Mouse (Mus musculus) embryonic fibroblast, embryonic 13.5 days (primary cell): ENCODE measurements around the gene A930004D18Rik.
A peak's percentile ranks its signal among the peaks of the same experiment; 100 is the strongest.

Experiments used
- CTCF ChIP-seq: IDR thresholded peaks from 2 replicates; pipeline ENCODE4 v1.5.1; 2011; ENCODE audit warnings: mild to moderate bottlenecking, control low read depth, low read length, moderate library complexity, borderline replicate concordance; ENCODE audit not compliant: insufficient read depth
- POLR2A ChIP-seq: IDR thresholded peaks from 2 replicates; pipeline ENCODE4 v1.6.1; 2011; ENCODE audit warnings: low read depth, mild to moderate bottlenecking, control low read depth, low read length, moderate library complexity

DNA sequence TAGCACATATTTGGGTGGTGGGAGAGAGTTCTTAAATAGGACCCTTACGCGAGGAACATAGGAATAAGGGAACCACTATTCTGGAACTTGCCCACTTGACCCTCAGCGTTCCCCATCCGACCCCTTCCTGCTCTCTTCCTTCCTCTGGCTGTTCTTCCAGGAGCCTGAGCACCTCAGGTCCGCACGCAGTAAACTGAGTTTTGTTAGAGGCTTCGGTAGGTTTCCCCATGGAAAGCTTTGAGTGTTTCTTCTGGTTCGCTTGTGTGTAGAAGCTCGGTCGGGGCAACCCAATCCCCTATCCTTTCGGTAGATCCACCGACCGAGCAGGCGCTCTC, 11.8 kb downstream of the A930004D18Rik start:
- TF ChIP-seq CTCF (no peak), POLR2A (0 out of 2 replicates have a peak, but pooled peaks have one; percentile 6)
